Mouse (Mus musculus) kidney, postnatal 0 days (tissue): ENCODE data around the gene Obp2b. TPM values are rescaled to one million over a fixed set of nuclear protein-coding genes. Genes with fewer than 3 reads are reported as not detected.

Experiments used
- ATAC-seq: fragments of 200-750 bp; cut with Nextera tagmentation; replicated peaks from 2 replicates; pipeline ENCODE4 v1.8.0; 2017; ENCODE audit warnings: low read depth, moderate number of reproducible peaks, moderate TSS enrichment, moderate library complexity; ENCODE audit not compliant: low FRiP score
- DNase-seq: peaks from one replicate; pipeline ENCODE4 v3.0.0-alpha.2; 2016; ENCODE audit warnings: low spot score
- H3K27ac ChIP-seq: fragments of 300-500 bp; sonication (generic); 2 replicates; pipeline ENCODE4 v1.5.1; 2014; ENCODE audit warnings: mild to moderate bottlenecking
- H3K27me3 ChIP-seq: fragments of 300-500 bp; sonication (generic); 2 replicates; pipeline ENCODE4 v1.6.1; 2014; ENCODE audit warnings: low read length, mixed read lengths; ENCODE audit not compliant: insufficient read depth
- H3K36me3 ChIP-seq: fragments of 300-500 bp; sonication (generic); 2 replicates; pipeline ENCODE4 v1.6.1; 2014; ENCODE audit warnings: low read length, mixed read lengths; ENCODE audit not compliant: insufficient read depth
- H3K4me1 ChIP-seq: fragments of 300-500 bp; sonication (generic); replicated peaks from 2 replicates; pipeline ENCODE4 v1.6.1; 2014; ENCODE audit warnings: antibody characterized with exemption, low read length, mixed read lengths; ENCODE audit not compliant: insufficient read depth
- H3K4me2 ChIP-seq: fragments of 300-500 bp; sonication (generic); 2 replicates; pipeline ENCODE4 v1.6.1; 2014; ENCODE audit warnings: mild to moderate bottlenecking, low read length, moderate library complexity, mixed read lengths
- H3K4me3 ChIP-seq: fragments of 300-500 bp; sonication (generic); replicated peaks from 2 replicates; pipeline ENCODE4 v1.5.1; 2014; ENCODE audit warnings: low read depth, low read length
- H3K9ac ChIP-seq: fragments of 300-500 bp; sonication (generic); 2 replicates; pipeline ENCODE4 v1.6.1; 2014; ENCODE audit warnings: low read depth, low read length
- H3K9me3 ChIP-seq: fragments of 300-500 bp; sonication (generic); replicated peaks from 2 replicates; pipeline ENCODE4 v1.6.1; 2016; ENCODE audit warnings: low read length, inconsistent platforms, mixed read lengths
- CTCF ChIP-seq: IDR thresholded peaks from 2 replicates; pipeline ENCODE4 v1.5.1; 2016; ENCODE audit warnings: antibody characterized with exemption, low read depth, mild to moderate bottlenecking, moderate library complexity
- WGBS: fragments of 180-500 bp; shearing (Covaris S2); extraction: QIAGEN DNeasy Blood & Tissue Kit; methylation state at CpG from one replicate; pipeline ENCODE4 v1.1.7; 2014; 5-methylcytosine and 5-hydroxymethylcytosine counted together
- polyA plus RNA-seq: library from polyadenylated mRNA; unstranded; fragments of >200 nt; fragmentation: Nextera tagmentation; extraction: Ambion mirVana; gene quantifications from 2 replicates; pipeline ENCODE4 v1.2.1, GENCODE M21; 2015

The Obp2b gene
- polyA plus RNA-seq, 1 experiment from 2014 or later, result not detected

DNA sequence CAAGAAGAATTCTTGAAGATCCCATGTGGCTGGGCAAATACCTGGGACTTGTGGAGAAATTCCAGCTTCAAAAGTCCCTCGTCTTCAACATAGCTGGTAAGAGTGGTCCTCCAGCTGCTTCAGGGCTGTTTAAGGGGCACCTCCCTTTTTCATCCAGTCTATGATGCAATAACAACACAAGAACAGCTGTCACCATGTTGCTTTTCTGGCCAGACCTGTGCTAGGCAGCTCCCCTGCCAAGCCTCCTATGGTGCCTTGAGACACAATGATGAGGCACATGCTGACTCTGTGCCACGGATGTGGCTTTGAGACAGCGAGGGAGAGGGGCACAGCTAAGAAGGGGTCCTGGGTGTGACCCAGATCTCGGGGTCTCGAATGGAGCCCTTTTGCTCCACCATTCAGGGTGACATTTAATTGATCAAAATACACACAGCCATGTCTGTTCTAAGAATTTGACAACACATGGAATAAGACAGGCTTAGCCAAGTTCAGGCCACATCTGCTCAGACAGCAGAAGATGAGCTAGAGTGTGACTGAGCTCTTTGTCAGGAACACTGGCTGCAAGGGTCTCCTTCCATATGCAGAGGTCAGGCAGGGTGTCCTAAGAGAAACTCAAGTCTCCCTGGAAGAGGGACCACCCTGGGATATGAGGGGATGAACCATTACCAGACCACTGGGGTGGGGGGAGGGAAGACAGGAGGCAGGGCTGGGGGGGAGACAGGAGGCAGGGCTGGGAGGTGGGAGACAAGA lies 48.9 kb downstream of the Obp2b start:
- no peak overlapping the region for H3K9ac ChIP-seq
- H3K4me2 ChIP-seq, result no peak overlapping the region
- ATAC-seq (no peak), DNase-seq (no peak)
- H3K27me3 ChIP-seq, result no peaks in the 10 kb centered on the region
- WGBS, result 75% methylated on average over 5 of the region's 5 CpGs
- no peaks in the 10 kb centered on the region for H3K36me3 ChIP-seq
- no peak for TF ChIP-seq CTCF
- no peak overlapping the region for H3K4me3 ChIP-seq
- H3K27ac ChIP-seq, result no peak overlapping the region
- H3K4me1 ChIP-seq, result no peaks in the 10 kb centered on the region
- H3K9me3 ChIP-seq, result no peaks in the 10 kb centered on the region

DNA sequence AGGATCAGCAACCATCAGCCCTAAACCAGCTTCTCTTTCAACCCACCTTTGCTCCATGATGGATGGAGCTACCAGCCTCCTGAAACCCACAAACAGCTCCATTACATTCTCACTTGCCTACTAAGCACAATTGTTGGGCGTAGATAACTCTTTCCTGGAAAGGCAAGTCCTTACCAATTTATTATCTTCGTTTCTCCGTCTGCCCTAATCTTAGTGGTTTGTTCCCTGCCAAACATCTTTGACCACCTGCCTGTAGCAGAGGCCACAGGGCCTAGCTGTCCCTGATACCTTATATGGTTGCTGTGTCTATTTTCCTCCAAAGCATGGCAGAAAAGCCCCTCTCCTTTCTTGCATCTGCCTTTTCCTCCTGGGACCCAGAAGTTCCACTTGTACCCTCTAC lies 52.3 kb downstream of the Obp2b start:
- Histone ChIP-seq H3K36me3 (no peaks in the 10 kb centered on the region), H3K9me3 (no peaks in the 10 kb centered on the region), H3K9ac (no peak overlapping the region), H3K27ac (no peak overlapping the region), H3K27me3 (no peaks in the 10 kb centered on the region), H3K4me1 (no peaks in the 10 kb centered on the region), H3K4me3 (no peak overlapping the region), H3K4me2 (no peak overlapping the region)
- DNase-seq (no peak), ATAC-seq (no peak)
- 87% methylated on average over 3 of the region's 3 CpGs for WGBS
- no peak for TF ChIP-seq CTCF

Other genes with a start within 250 kb of the Obp2b start
- not detected in 2 replicates for gene Lcn12, start 243.1 kb upstream of the Obp2b start, polyA plus RNA-seq
- 65.7 and 71.1 TPM in 2 replicates for gene Fbxw5, start 236.3 kb upstream of the Obp2b start, polyA plus RNA-seq
- gene C8g, start 235.3 kb upstream of the Obp2b start, polyA plus RNA-seq, result 7.9 and 9.6 TPM in 2 replicates
- gene Traf2, start 190.1 kb upstream of the Obp2b start, polyA plus RNA-seq, result 24.4 and 28.1 TPM in 2 replicates
- gene Edf1, start 179.2 kb upstream of the Obp2b start, polyA plus RNA-seq, result 351 and 379 TPM in 2 replicates
- gene Mamdc4, start 162.2 kb upstream of the Obp2b start, polyA plus RNA-seq, result 0.59 and 0.85 TPM in 2 replicates
- gene Phpt1, start 161.8 kb upstream of the Obp2b start, polyA plus RNA-seq, result 197 TPM in 2 replicates
- gene Ajm1, start 155.3 kb upstream of the Obp2b start, polyA plus RNA-seq, result 0.15 and 0.16 TPM in 2 replicates
- 45.6 and 56.9 TPM in 2 replicates for gene Rabl6, start 128.5 kb upstream of the Obp2b start, polyA plus RNA-seq
- 0.32 and 0.34 TPM in 2 replicates for gene Ccdc183, start 119.3 kb upstream of the Obp2b start, polyA plus RNA-seq
- 41.7 and 43.8 TPM in 2 replicates for gene Tmem141, start 115.0 kb upstream of the Obp2b start, polyA plus RNA-seq
- gene Fcna, start 109.0 kb upstream of the Obp2b start, polyA plus RNA-seq, result 1.7 and 2.2 TPM in 2 replicates
- gene Lcn8, start 83.9 kb upstream of the Obp2b start, polyA plus RNA-seq, result not detected in 2 replicates
- not detected in 2 replicates for gene Lcn5, start 79.1 kb upstream of the Obp2b start, polyA plus RNA-seq
- not detected in 2 replicates for gene Lcn6, start 60.2 kb upstream of the Obp2b start, polyA plus RNA-seq
- not detected in 2 replicates for gene Lcn10, start 54.3 kb upstream of the Obp2b start, polyA plus RNA-seq
- 0.37 TPM in 1 of 2 replicates, not detected in the other for gene Obp2a, start 37.0 kb upstream of the Obp2b start, polyA plus RNA-seq
- 94.1 and 94.6 TPM in 2 replicates for gene Bmyc, start 30.3 kb upstream of the Obp2b start, polyA plus RNA-seq
- gene Lcn3, start 28.6 kb downstream of the Obp2b start, polyA plus RNA-seq, result not detected in 2 replicates
- not detected in 2 replicates for gene Lcn11, start 40.0 kb downstream of the Obp2b start, polyA plus RNA-seq
- gene Gm13539, start 45.2 kb downstream of the Obp2b start, polyA plus RNA-seq, result not detected in 2 replicates
- not detected in 2 replicates for gene Glt6d1, start 78.8 kb downstream of the Obp2b start, polyA plus RNA-seq
- not detected in 2 replicates for gene Lcn9, start 86.1 kb downstream of the Obp2b start, polyA plus RNA-seq
- gene Sohlh1, start 110.2 kb downstream of the Obp2b start, polyA plus RNA-seq, result not detected in 2 replicates
- gene Kcnt1, start 126.7 kb downstream of the Obp2b start, polyA plus RNA-seq, result 0.18 and 0.24 TPM in 2 replicates
- 9.1 and 14.2 TPM in 2 replicates for gene Camsap1, start 246.3 kb downstream of the Obp2b start, polyA plus RNA-seq